Mouse (Mus musculus): ENCODE data around the gene D430019H16Rik.

Gene D430019H16Rik

GRCm38 (mm10) chr12:105537162-105537561 lies 83.5 kb downstream of the D430019H16Rik start:
- no peak for DNase-seq (ENCODE audit: low spot score in 2 of 2)

- no peak for DNase-seq (ENCODE audit: low spot score in 2 of 2)
Measured at GRCm38 (mm10) chr12:105539649-105540048, 86.0 kb downstream of the D430019H16Rik start.

GRCm38 (mm10) chr12:105541590-105542402 lies 88.1 kb downstream of the D430019H16Rik start:
- DNase-seq (ENCODE audit: low spot score in 2 of 2), result no peak

GRCm38 (mm10) chr12:105542513-105542912 lies 88.9 kb downstream of the D430019H16Rik start:
- DNase-seq (ENCODE audit: low spot score in 2 of 2), result no peak

All from frontal cortex, postnatal 36 days (tissue).